Mouse (Mus musculus) olfactory bulb, adult 2 months (tissue): Measurements from ENCODE around the gene Msrb2.

Source experiments
- CTCF ChIP-seq: fragments of 200-500 bp; IDR thresholded peaks from 2 replicates; pipeline ENCODE4 v1.5.1; 2012; ENCODE audit warnings: low read depth, mild to moderate bottlenecking, low read length, moderate library complexity; ENCODE audit not compliant: insufficient read depth
- POLR2A ChIP-seq: fragments of 200-500 bp; IDR thresholded peaks from 2 replicates; pipeline ENCODE4 v1.6.1; 2012; ENCODE audit warnings: mild to moderate bottlenecking, low read depth, low read length, moderate library complexity; ENCODE audit not compliant: insufficient read depth

- no peak for TF ChIP-seq POLR2A
- peak; percentile 84; the same call in 1 of the 2 replicates for TF ChIP-seq CTCF
Observed at GRCm38 (mm10) chr2:19414222-19414965, 43.2 kb downstream of the Msrb2 start.
